Comparison of ENCODE assay signal across 38 mouse cellular contexts in the genomic region with DNA sequence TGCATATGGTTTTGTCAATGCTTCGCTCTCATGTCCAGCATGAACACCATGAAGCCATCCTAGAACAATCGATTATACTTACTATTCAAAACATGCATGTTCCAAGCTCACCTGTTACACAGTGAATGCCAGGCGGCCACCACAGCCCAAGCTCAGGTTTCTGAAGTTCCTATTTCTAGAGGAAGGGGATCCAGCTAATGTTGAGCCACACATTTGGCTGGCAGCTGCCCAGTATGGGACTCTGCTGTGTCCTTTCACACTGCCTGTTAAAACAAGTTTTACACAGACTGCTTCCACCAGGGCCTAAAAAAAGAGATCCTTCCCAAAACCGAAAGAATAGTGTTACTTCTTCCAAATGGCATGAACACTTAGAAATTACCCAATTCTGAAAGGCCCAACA. TPM values are rescaled to one million over a fixed set of nuclear protein-coding genes. Genes with fewer than 3 reads are reported as not detected.
A peak's percentile ranks its signal among the peaks of the same experiment; 100 is the strongest.
DNase-seq lines count a peak whose midpoint lies in the region; ATAC-seq lines count a peak whose summit lies in the region.
"Had no signal": no experiment of that assay in that cellular context is flagged by ENCODE, and none has a peak within 500 bp of the region (broad histone marks: within the 10 kb centered on the region; RNA-seq: fewer than 3 reads in every experiment).

No protein-coding gene starts in this region.

- H3K27me3 ChIP-seq in embryonic facial prominence, embryonic 14.5 days (replicated peaks; ENCODE audit: control insufficient read depth, insufficient read depth, low read length), result no peaks in the 10 kb centered on the region
- no peaks in the 10 kb centered on the region for H3K27me3 ChIP-seq in embryonic facial prominence, embryonic 10.5 days (replicated peaks; ENCODE audit: low read depth, poor library complexity, severe bottlenecking)
- no peaks in the 10 kb centered on the region for H3K27me3 ChIP-seq in heart, embryonic 10.5 days (ENCODE audit: insufficient read depth, poor library complexity, severe bottlenecking)
- H3K27me3 ChIP-seq in intestine, embryonic 15.5 days (replicated peaks), result no peaks in the 10 kb centered on the region
- H3K27me3 ChIP-seq: embryonic facial prominence, embryonic 12.5 days; hindbrain, embryonic 12.5 days; limb, embryonic 12.5 days; liver, embryonic 13.5 days; neural tube, embryonic 12.5 days; Patski; stomach, embryonic 15.5 days had no signal

- H3K27ac ChIP-seq in embryonic facial prominence, embryonic 14.5 days (replicated peaks; ENCODE audit: low read depth, low read length), result peak overlapping the region; percentile 50; the same call in 1 of the 2 replicates
- no peak overlapping the region for H3K27ac ChIP-seq in embryonic facial prominence, embryonic 10.5 days (replicated peaks)
- no peak overlapping the region for H3K27ac ChIP-seq in heart, embryonic 10.5 days
- H3K27ac ChIP-seq in intestine, embryonic 15.5 days, result no peak overlapping the region
- H3K27ac ChIP-seq: embryonic facial prominence, embryonic 12.5 days; hindbrain, embryonic 12.5 days; hindbrain, postnatal 0 days; limb, embryonic 12.5 days; liver, embryonic 13.5 days; neural tube, embryonic 12.5 days; stomach, embryonic 15.5 days had no signal

- ATAC-seq in embryonic facial prominence, embryonic 14.5 days (ENCODE audit: low read depth), result 0 out of 2 replicates have a peak, but pooled peaks have one; percentile 47
- no peak for ATAC-seq in intestine, embryonic 15.5 days
- ATAC-seq: forebrain, embryonic 16.5 days; hindbrain, postnatal 0 days; intestine, embryonic 16.5 days; lung, postnatal 0 days; midbrain, embryonic 16.5 days; Patski had no signal

- DNase-seq in embryonic facial prominence, embryonic 14.5 days (ENCODE audit: low spot score), result peak; percentile 27
- DNase-seq in embryonic facial prominence, embryonic 10.5 days (ENCODE audit: low spot score), result no peak
- DNase-seq in heart, embryonic 10.5 days (ENCODE audit: low spot score), result peak; percentile 14
- no peak for DNase-seq in heart, adult 18-20 months
- peak; percentile 0 for DNase-seq in thymus, postnatal 14 days
- DNase-seq in thymus, postnatal 36 days, result no peak
- no peak for DNase-seq in kidney, adult 11 months
- DNase-seq: adrenal gland, postnatal 10 days; cerebellum, adult 11 months; cerebellum, adult 9-10 months; cerebellum, postnatal 36 days; heart, postnatal 36 days; kidney, adult 9 months; kidney, postnatal 10 days; layer of hippocampus, adult 9-11 months; liver, embryonic 13.5 days; lung, adult 18-20 months; thymus, adult 18-20 months; thymus, postnatal 4 days had no signal

- H3K4me1 ChIP-seq in embryonic facial prominence, embryonic 14.5 days (ENCODE audit: control insufficient read depth, insufficient read depth, low read length), result no peaks in the 10 kb centered on the region; the same call in 1 of the 2 replicates
- H3K4me1 ChIP-seq in embryonic facial prominence, embryonic 10.5 days, result no peaks in the 10 kb centered on the region
- no peaks in the 10 kb centered on the region for H3K4me1 ChIP-seq in heart, embryonic 10.5 days
- H3K4me1 ChIP-seq in intestine, embryonic 15.5 days (replicated peaks), result 0 out of 2 replicates have a peak, but pooled peaks cover under 1% of the 10 kb centered on the region
- H3K4me1 ChIP-seq: hindbrain, embryonic 12.5 days; limb, embryonic 12.5 days; liver, embryonic 13.5 days; neural tube, embryonic 12.5 days; stomach, embryonic 15.5 days had no signal

- H3K9ac ChIP-seq in embryonic facial prominence, embryonic 14.5 days (ENCODE audit: low read depth, low read length), result no peak overlapping the region
- no peak overlapping the region for H3K9ac ChIP-seq in intestine, embryonic 15.5 days
- H3K9ac ChIP-seq: embryonic facial prominence, embryonic 12.5 days; hindbrain, embryonic 12.5 days; limb, embryonic 12.5 days; liver, embryonic 13.5 days; neural tube, embryonic 12.5 days; stomach, embryonic 15.5 days had no signal

- no peaks in the 10 kb centered on the region for H3K9me3 ChIP-seq in embryonic facial prominence, embryonic 14.5 days (ENCODE audit: control insufficient read depth, low read length)
- no peaks in the 10 kb centered on the region for H3K9me3 ChIP-seq in embryonic facial prominence, embryonic 10.5 days
- H3K9me3 ChIP-seq in heart, embryonic 10.5 days, result no peaks in the 10 kb centered on the region
- no peaks in the 10 kb centered on the region for H3K9me3 ChIP-seq in intestine, embryonic 15.5 days
- H3K9me3 ChIP-seq: embryonic facial prominence, embryonic 12.5 days; G1E; hindbrain, embryonic 12.5 days; limb, embryonic 12.5 days; liver, embryonic 13.5 days; neural tube, embryonic 12.5 days; stomach, embryonic 15.5 days had no signal

- H3K4me2 ChIP-seq in embryonic facial prominence, embryonic 14.5 days (ENCODE audit: low read depth, low read length), result no peak overlapping the region
- H3K4me2 ChIP-seq in intestine, embryonic 15.5 days (replicated peaks), result no peak overlapping the region
- H3K4me2 ChIP-seq: embryonic facial prominence, embryonic 12.5 days; heart, embryonic 11.5 days; hindbrain, embryonic 12.5 days; limb, embryonic 12.5 days; liver, embryonic 13.5 days; neural tube, embryonic 12.5 days; stomach, embryonic 15.5 days had no signal

- peaks cover 23% of the 10 kb centered on the region for H3K36me3 ChIP-seq in embryonic facial prominence, embryonic 14.5 days (ENCODE audit: control insufficient read depth, insufficient read depth, low read length)
- peaks cover 5% of the 10 kb centered on the region for H3K36me3 ChIP-seq in embryonic facial prominence, embryonic 10.5 days (replicated peaks)
- peaks cover 17% of the 10 kb centered on the region for H3K36me3 ChIP-seq in heart, embryonic 10.5 days
- H3K36me3 ChIP-seq in intestine, embryonic 15.5 days, result no peaks in the 10 kb centered on the region; the same call in 1 of the 2 replicates
- H3K36me3 ChIP-seq: G1E; hindbrain, embryonic 12.5 days; liver, embryonic 13.5 days; neural tube, embryonic 12.5 days; stomach, embryonic 15.5 days had no signal

- WGBS in embryonic facial prominence, embryonic 14.5 days, result 85% methylated on average over 4 of the region's 4 CpGs
- WGBS in embryonic facial prominence, embryonic 10.5 days, result 92% methylated on average over 4 of the region's 4 CpGs
- WGBS in heart, embryonic 10.5 days, result 86% methylated on average over 4 of the region's 4 CpGs
- 92% methylated on average over 4 of the region's 4 CpGs for WGBS in intestine, embryonic 15.5 days

- H3K4me3 ChIP-seq in embryonic facial prominence, embryonic 14.5 days (ENCODE audit: low read depth, low read length), result no peak overlapping the region
- H3K4me3 ChIP-seq in embryonic facial prominence, embryonic 10.5 days, result no peak overlapping the region
- no peak overlapping the region for H3K4me3 ChIP-seq in heart, embryonic 10.5 days
- H3K4me3 ChIP-seq in intestine, embryonic 15.5 days (replicated peaks), result no peak overlapping the region
- H3K4me3 ChIP-seq: embryonic facial prominence, embryonic 12.5 days; erythroblast, embryonic 14.5 days; hindbrain, embryonic 12.5 days; limb, embryonic 12.5 days; liver, embryonic 13.5 days; neural tube, embryonic 12.5 days; stomach, embryonic 15.5 days had no signal

RNA-seq across cellular contexts. Expression of a gene that starts 9.4 kb away (rescaled TPM):
- polyA plus RNA-seq in embryonic facial prominence, embryonic 14.5 days (2014; fragmentation: Nextera tagmentation; extraction: Ambion mirVana), result not detected in 2 replicates
- polyA plus RNA-seq in embryonic facial prominence, embryonic 10.5 days (2016; fragmentation: Nextera tagmentation; extraction: Ambion mirVana), result not detected in 2 replicates
- not detected in 2 replicates for polyA plus RNA-seq in heart, embryonic 10.5 days (2016; fragmentation: Nextera tagmentation; extraction: Ambion mirVana)
- not detected for total RNA-seq in heart, adult 18-20 months (2021)
- 9.3 and 12.8 TPM in 2 replicates for polyA plus RNA-seq in intestine, embryonic 15.5 days (2015; fragmentation: Nextera tagmentation; extraction: Ambion mirVana)
- total RNA-seq: gastrocnemius, postnatal 4 days; heart, postnatal 36 days; hindbrain, postnatal 0 days; left cerebral cortex, postnatal 10 days had no signal
- polyA plus RNA-seq: embryonic facial prominence, embryonic 12.5 days; erythroblast, embryonic 14.5 days; forebrain, embryonic 11.5 days; forebrain, embryonic 16.5 days; G1E; heart, embryonic 11.5 days; heart, embryonic 16.5 days; hindbrain, embryonic 12.5 days; hindbrain, postnatal 0 days; limb, embryonic 12.5 days; lung, postnatal 0 days; neural tube, embryonic 12.5 days; Patski had no signal

Comparison
In these comparisons a context has a peak if more than half of its experiments do, and no peak if none do; other contexts are left out.
1. DNase-seq: peak in embryonic facial prominence, embryonic 14.5 days (single experiment), heart, embryonic 10.5 days (single experiment) and thymus, postnatal 14 days (single experiment); none in embryonic facial prominence, embryonic 10.5 days (single experiment), heart, adult 18-20 months (0 of 2), thymus, postnatal 36 days (0 of 2) and kidney, adult 11 months (single experiment).
2. RNA of a gene that starts 9.4 kb away (polyA plus RNA-seq): 9.3 to 12.8 TPM in intestine, embryonic 15.5 days; not detected in heart, embryonic 10.5 days, not detected in embryonic facial prominence, embryonic 14.5 days and not detected in embryonic facial prominence, embryonic 10.5 days; every median in the first group is over 10 times any median in the second.